Mouse (Mus musculus) limb, embryonic 13.5 days (tissue): Measurements from ENCODE around the gene Cenpa. TPM values are rescaled to one million over a fixed set of nuclear protein-coding genes. Genes with fewer than 3 reads are reported as not detected.
A peak's percentile ranks its signal among the peaks of the same experiment; 100 is the strongest.
"Not testable (repeated sequence)": the region's sequence is repeated elsewhere in the genome, so short reads cannot be mapped to it uniquely, and the experiment has no call there.

ENCODE experiments used
- ATAC-seq: fragments of 200-750 bp; cut with Nextera tagmentation; 2 replicates; pipeline ENCODE4 v1.8.0; 2017; ENCODE audit warnings: low read depth, moderate number of reproducible peaks, moderate TSS enrichment; ENCODE audit not compliant: low FRiP score
- H3K27ac ChIP-seq: fragments of 300-500 bp; sonication (generic); 2 replicates; pipeline ENCODE4 v1.5.1; 2015; ENCODE audit warnings: inconsistent platforms, mild to moderate bottlenecking, moderate library complexity
- H3K27me3 ChIP-seq: fragments of 300-500 bp; sonication (generic); 2 replicates; pipeline ENCODE4 v1.6.1; 2015; ENCODE audit warnings: mild to moderate bottlenecking, inconsistent platforms
- H3K36me3 ChIP-seq: fragments of 300-500 bp; sonication (generic); 2 replicates; pipeline ENCODE4 v1.6.1; 2015; ENCODE audit warnings: inconsistent platforms, mild to moderate bottlenecking, moderate library complexity
- H3K4me1 ChIP-seq: fragments of 300-500 bp; sonication (generic); 2 replicates; pipeline ENCODE4 v1.6.1; 2015; ENCODE audit warnings: inconsistent platforms
- H3K4me2 ChIP-seq: fragments of 300-500 bp; sonication (generic); replicated peaks from 2 replicates; pipeline ENCODE4 v1.6.1; 2015; ENCODE audit warnings: inconsistent platforms, mild to moderate bottlenecking, moderate library complexity
- H3K4me3 ChIP-seq: fragments of 300-500 bp; sonication (generic); 2 replicates; pipeline ENCODE4 v1.5.1; 2015; ENCODE audit warnings: moderate library complexity, mild to moderate bottlenecking, inconsistent platforms
- H3K9ac ChIP-seq: fragments of 300-500 bp; sonication (generic); 2 replicates; pipeline ENCODE4 v1.6.1; 2015; ENCODE audit warnings: mild to moderate bottlenecking, inconsistent platforms
- H3K9me3 ChIP-seq: fragments of 300-500 bp; sonication (generic); 2 replicates; pipeline ENCODE4 v1.6.1; 2016; ENCODE audit warnings: inconsistent platforms
- WGBS: fragments of 180-500 bp; shearing (Covaris S2); methylation state at CpG from one replicate; pipeline ENCODE4 v1.1.7; 2015; 5-methylcytosine and 5-hydroxymethylcytosine counted together
- polyA plus RNA-seq: library from polyadenylated mRNA; unstranded; fragments of >200 nt; fragmentation: Nextera tagmentation; extraction: Ambion mirVana; gene quantifications from 2 replicates; pipeline ENCODE4 v1.2.1, GENCODE M21; 2015

The Cenpa gene
- polyA plus RNA-seq, 1 experiment from 2014 or later, result 315 TPM

GRCm38 (mm10) chr5:30700361-30701000 is 33.9 kb downstream of the Cenpa start:
- Histone ChIP-seq H3K27ac (no peak overlapping the region), H3K36me3 (no peaks in the 10 kb centered on the region), H3K9ac (no peak overlapping the region), H3K27me3 (peaks cover 9% of the 10 kb centered on the region), H3K4me1 (no peaks in the 10 kb centered on the region), H3K9me3 (no peaks in the 10 kb centered on the region), H3K4me2 (no peak overlapping the region), H3K4me3 (no peak overlapping the region)
- no peak for ATAC-seq
- WGBS, result 77% methylated on average over 8 of the region's 8 CpGs

- H3K9ac ChIP-seq, H3K27me3 ChIP-seq, H3K4me1 ChIP-seq, H3K27ac ChIP-seq, H3K4me2 ChIP-seq, H3K9me3 ChIP-seq, ATAC-seq, H3K36me3 ChIP-seq, H3K4me3 ChIP-seq: not testable (repeated sequence)
- WGBS, result 52% methylated on average over 4 of the region's 4 CpGs
These were observed 34.8 kb downstream of the Cenpa start for GRCm38 (mm10) chr5:30701373-30701772.

- H3K4me1 ChIP-seq, result no peaks in the 10 kb centered on the region
- 90% methylated on average over 3 of the region's 3 CpGs for WGBS
These were observed 35.3 kb downstream of the Cenpa start for GRCm38 (mm10) chr5:30701866-30702265.

GRCm38 (mm10) chr5:30709744-30710383 is 43.3 kb downstream of the Cenpa start:
- WGBS, result 15% methylated on average over 13 of the region's 13 CpGs
- Histone ChIP-seq H3K9me3 (no peaks in the 10 kb centered on the region), H3K4me1 (peaks cover 29% of the 10 kb centered on the region), H3K4me2 (no peak overlapping the region), H3K4me3 (no peak overlapping the region), H3K27me3 (peaks cover 68% of the 10 kb centered on the region), H3K36me3 (no peaks in the 10 kb centered on the region), H3K9ac (no peak overlapping the region), H3K27ac (no peak overlapping the region)
- no peak for ATAC-seq

More at GRCm38 (mm10) chr5:30701866-30702265, 35.3 kb downstream of the Cenpa start:
- Histone ChIP-seq H3K4me3 (no peak overlapping the region), H3K36me3 (no peaks in the 10 kb centered on the region), H3K27me3 (peaks cover 10% of the 10 kb centered on the region), H3K9me3 (no peaks in the 10 kb centered on the region), H3K9ac (no peak overlapping the region), H3K4me2 (no peak overlapping the region), H3K27ac (no peak overlapping the region)
- ATAC-seq, result no peak

GRCm38 (mm10) chr5:30710486-30710885 is 43.9 kb downstream of the Cenpa start:
- Histone ChIP-seq H3K4me1 (peaks cover 29% of the 10 kb centered on the region), H3K4me2 (peak overlapping the region; percentile 91), H3K27ac (no peak overlapping the region), H3K36me3 (no peaks in the 10 kb centered on the region), H3K27me3 (peaks cover 70% of the 10 kb centered on the region), H3K4me3 (peak overlapping the region; percentile 57; the same call in 1 of the 2 replicates), H3K9ac (no peak overlapping the region), H3K9me3 (no peaks in the 10 kb centered on the region)
- ATAC-seq, result no peak
- WGBS, result 23% methylated on average over 8 of the region's 8 CpGs

- under 1% methylated on average over 71 of the region's 71 CpGs for WGBS
- Histone ChIP-seq H3K27ac (no peak within 1 kb of the TSS), H3K27me3 (peaks cover 76% of the 10 kb centered on the region)
These were observed 44.8 kb downstream of the Cenpa start, which contains the start of gene Dpysl5 for GRCm38 (mm10) chr5:30711147-30712001. Gene Dpysl5 (plus strand): TSS chr5:30711564.

GRCm38 (mm10) chr5:30712002-30712390 is 45.4 kb downstream of the Cenpa start:
- Histone ChIP-seq H3K9me3 (no peaks in the 10 kb centered on the region), H3K9ac (peak overlapping the region; percentile 67), H3K27ac (no peak overlapping the region), H3K4me1 (peaks cover 29% of the 10 kb centered on the region), H3K4me2 (peak overlapping the region; percentile 91), H3K27me3 (peaks cover 74% of the 10 kb centered on the region), H3K4me3 (peak overlapping the region; percentile 57), H3K36me3 (no peaks in the 10 kb centered on the region)
- under 1% methylated on average over 14 of the region's 14 CpGs for WGBS
- ATAC-seq, result no peak; the same call in 1 of the 2 replicates

More at GRCm38 (mm10) chr5:30711147-30712001, 44.8 kb downstream of the Cenpa start, which contains the start of gene Dpysl5:
- peak within 1 kb of the TSS; percentile 67 for H3K9ac ChIP-seq
- peak within 1 kb of the TSS; percentile 91 for H3K4me2 ChIP-seq
- no peaks in the 10 kb centered on the region for H3K36me3 ChIP-seq
- H3K4me3 ChIP-seq, result peak within 1 kb of the TSS; percentile 57
- H3K4me1 ChIP-seq, result peaks cover 29% of the 10 kb centered on the region
- peak; percentile 91 for ATAC-seq
- no peaks in the 10 kb centered on the region for H3K9me3 ChIP-seq

- H3K9me3 ChIP-seq, result no peaks in the 10 kb centered on the region
- H3K36me3 ChIP-seq, result no peaks in the 10 kb centered on the region
- H3K4me1 ChIP-seq, result peaks cover 29% of the 10 kb centered on the region
- ATAC-seq, result no peak
- H3K4me2 ChIP-seq, result peak overlapping the region; percentile 91
- under 1% methylated on average over 43 of the region's 43 CpGs for WGBS
- H3K27me3 ChIP-seq, result peaks cover 69% of the 10 kb centered on the region
- H3K27ac ChIP-seq, result no peak overlapping the region
- peak overlapping the region; percentile 57 for H3K4me3 ChIP-seq
- peak overlapping the region; percentile 56 for H3K9ac ChIP-seq
These were observed 46.1 kb downstream of the Cenpa start for GRCm38 (mm10) chr5:30712441-30713298.

GRCm38 (mm10) chr5:30713299-30713675 is 46.7 kb downstream of the Cenpa start:
- peaks cover 68% of the 10 kb centered on the region for H3K27me3 ChIP-seq
- H3K9me3 ChIP-seq, result no peaks in the 10 kb centered on the region
- peaks cover 29% of the 10 kb centered on the region for H3K4me1 ChIP-seq
- H3K9ac ChIP-seq, result peak overlapping the region; percentile 56
- peak overlapping the region; percentile 57 for H3K4me3 ChIP-seq
- ATAC-seq, result no peak
- peak overlapping the region; percentile 91 for H3K4me2 ChIP-seq
- under 1% methylated on average over 20 of the region's 20 CpGs for WGBS
- H3K36me3 ChIP-seq, result no peaks in the 10 kb centered on the region
- H3K27ac ChIP-seq, result no peak overlapping the region

GRCm38 (mm10) chr5:30713691-30714090 is 47.1 kb downstream of the Cenpa start:
- peak overlapping the region; percentile 91 for H3K4me2 ChIP-seq
- no peak for ATAC-seq
- H3K36me3 ChIP-seq, result no peaks in the 10 kb centered on the region
- peak overlapping the region; percentile 57 for H3K4me3 ChIP-seq
- H3K9ac ChIP-seq, result peak overlapping the region; percentile 56
- no peaks in the 10 kb centered on the region for H3K9me3 ChIP-seq
- H3K4me1 ChIP-seq, result peaks cover 29% of the 10 kb centered on the region
- WGBS, result 25% methylated on average over 11 of the region's 11 CpGs
- peaks cover 64% of the 10 kb centered on the region for H3K27me3 ChIP-seq
- no peak overlapping the region for H3K27ac ChIP-seq

GRCm38 (mm10) chr5:30716311-30716710 is 49.7 kb downstream of the Cenpa start:
- no peak overlapping the region for H3K27ac ChIP-seq
- H3K4me1 ChIP-seq, result peaks cover 20% of the 10 kb centered on the region
- H3K9me3 ChIP-seq, result no peaks in the 10 kb centered on the region
- no peak overlapping the region for H3K9ac ChIP-seq
- no peaks in the 10 kb centered on the region for H3K36me3 ChIP-seq
- H3K4me2 ChIP-seq, result no peak overlapping the region
- H3K27me3 ChIP-seq, result peaks cover 45% of the 10 kb centered on the region
- no peak overlapping the region for H3K4me3 ChIP-seq
- 91% methylated on average over 2 of the region's 2 CpGs for whole genome bisulfite sequencing
- no peak for ATAC-seq
